Mouse (Mus musculus): ENCODE results near the gene Usp50. TPM values are rescaled to one million over a fixed set of nuclear protein-coding genes. Genes with fewer than 3 reads are reported as not detected.

Usp50 gene
- total and polyA plus RNA-seq, 3 experiments = 0.37 to 3.2 (median 0.89) TPM

DNA sequence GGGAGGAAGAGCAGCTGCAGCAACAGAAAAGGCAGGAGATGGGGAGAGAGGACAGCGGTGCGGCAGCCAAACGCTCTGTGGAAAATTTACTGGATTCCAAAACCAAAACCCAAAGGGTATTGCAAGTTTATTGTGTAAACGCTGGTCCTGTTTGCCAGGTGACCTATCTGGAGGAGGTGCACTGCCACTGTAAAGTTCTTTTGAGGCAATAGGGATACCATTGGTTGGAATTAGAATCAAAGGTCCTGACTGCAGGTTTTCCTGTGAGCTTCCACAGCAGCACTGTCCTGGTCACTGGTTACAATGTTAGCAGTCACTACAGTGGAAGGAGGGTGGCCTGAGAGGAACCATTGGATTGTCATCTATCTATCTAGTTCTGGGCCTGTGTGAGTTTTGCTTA is 54.1 kb downstream of the Usp50 start:
- Histone ChIP-seq H3K27me3 (replicated peaks) (no peaks in the 10 kb centered on the region), H3K9ac (ENCODE audit: insufficient read depth, low read depth) (no peak overlapping the region), H3K9me3 (replicated peaks; ENCODE audit: low read length) (no peaks in the 10 kb centered on the region), H3K79me2 (replicated peaks; ENCODE audit: control insufficient read depth, extremely low read depth, insufficient read depth, poor library complexity, severe bottlenecking) (no peaks in the 10 kb centered on the region), H3K27ac (ENCODE audit: insufficient read depth, low read depth) (no peak overlapping the region), H3K4me3 (replicated peaks in 1 of 3; ENCODE audit: low read depth in 2 of 3, low read length in 2 of 3, poor library complexity in 1 of 3) (no peak overlapping the region), H3K4me1 (ENCODE audit: control insufficient read depth in 1 of 2, insufficient read depth in 2 of 2) (no peaks in the 10 kb centered on the region), H3K36me3 (replicated peaks in 1 of 2; ENCODE audit: control insufficient read depth in 1 of 2, insufficient read depth in 1 of 2, low read length in 1 of 2) (peaks cover 29 to 84% of the 10 kb centered on the region in 2 experiments), H3K4me2 (ENCODE audit: insufficient read depth, low read depth, poor library complexity, severe bottlenecking) (no peak overlapping the region)
- in situ Hi-C loops (cut with MboI; ENCODE audit: low pct_ligation_motif_present, low pct_unique_long_range_greater_than_20kb, low sequenced_read_pairs) = no loop called here
- dilution Hi-C loops (cut with MboI; ENCODE audit: extremely low pct_ligation_motif_present, extremely low pct_unique_long_range_greater_than_20kb, low sequenced_read_pairs) = no loop called here
- TF ChIP-seq TBP (conservative IDR thresholded peaks at IDR 0.05; ENCODE audit: low read depth, low read length) (no peak), GABPA (IDR thresholded peaks at IDR 0.05; ENCODE audit: insufficient replicate concordance, low read depth, low read length) (no peak), RAD21 (IDR thresholded peaks at IDR 0.05; ENCODE audit: low read depth, low read length) (no peak), PAX5 (IDR thresholded peaks at IDR 0.05; ENCODE audit: low read length) (no peak), CTCF (conservative IDR thresholded peaks at IDR 0.05 in 1 of 2, IDR thresholded peaks at IDR 0.05 in 1 of 2; ENCODE audit: low read depth in 2 of 2, low read length in 2 of 2) (no peak), MXI1 (IDR thresholded peaks at IDR 0.05; ENCODE audit: low read depth, low read length) (no peak), E2F4 (IDR thresholded peaks at IDR 0.05; ENCODE audit: insufficient replicate concordance, low read depth, low read length) (no peak), POLR2A (IDR thresholded peaks at IDR 0.05; ENCODE audit: low read depth, low read length) (no peak), USF1 (IDR thresholded peaks at IDR 0.05; ENCODE audit: low read depth, low read length) (no peak), USF2 (conservative IDR thresholded peaks at IDR 0.05; ENCODE audit: low read depth, low read length) (no peak), ZNF384 (IDR thresholded peaks at IDR 0.05; ENCODE audit: low read depth, low read length) (no peak), POLR2AphosphoS2 (IDR thresholded peaks at IDR 0.05; ENCODE audit: low read depth, low read length) (no peak), CHD1 (IDR thresholded peaks at IDR 0.05; ENCODE audit: low read depth, low read length) (no peak), UBTF (IDR thresholded peaks at IDR 0.05; ENCODE audit: low read depth, low read length) (no peak), BHLHE40 (IDR thresholded peaks at IDR 0.05; ENCODE audit: low read depth, low read length) (no peak), MEF2A (IDR thresholded peaks at IDR 0.05; ENCODE audit: borderline replicate concordance, low read depth, low read length) (no peak), EP300 (IDR thresholded peaks at IDR 0.05; ENCODE audit: low read length) (no peak), IRF4 (IDR thresholded peaks at IDR 0.05; ENCODE audit: low read depth, low read length) (no peak), MAX (IDR thresholded peaks at IDR 0.05; ENCODE audit: low read length) (no peak)
- DNase-seq (ENCODE audit: extremely low read depth) = no peak

DNA sequence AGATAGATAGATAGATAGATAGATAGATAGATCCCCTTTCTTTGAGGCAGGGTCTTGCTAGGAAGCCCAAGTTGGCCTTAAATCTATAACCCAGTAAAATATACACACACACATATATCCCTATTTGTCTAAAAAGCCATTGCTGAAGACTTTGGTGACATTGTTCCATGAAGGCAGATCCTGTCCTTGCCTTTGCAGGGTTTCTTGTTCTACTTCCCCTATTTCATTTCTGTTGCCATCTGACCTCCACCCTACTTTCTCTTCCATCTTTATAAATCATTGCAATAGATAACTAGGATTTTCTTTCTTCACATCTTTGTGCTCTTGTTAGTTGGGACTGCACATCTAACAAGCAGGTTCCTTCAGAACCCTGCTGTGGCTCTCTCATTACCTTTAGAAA is 70.3 kb downstream of the Usp50 start:
- Histone ChIP-seq H3K27me3 (replicated peaks) (no peaks in the 10 kb centered on the region), H3K79me2 (replicated peaks; ENCODE audit: control insufficient read depth, extremely low read depth, insufficient read depth, poor library complexity, severe bottlenecking) (peaks cover 18% of the 10 kb centered on the region), H3K4me2 (ENCODE audit: insufficient read depth, low read depth, poor library complexity, severe bottlenecking) (no peak overlapping the region), H3K4me1 (ENCODE audit: control insufficient read depth in 1 of 2, insufficient read depth in 2 of 2) (peaks cover 0 to 21% of the 10 kb centered on the region in 2 experiments; a peak in 2 of 4 replicates), H3K4me3 (replicated peaks in 1 of 3; ENCODE audit: low read depth in 2 of 3, low read length in 2 of 3, poor library complexity in 1 of 3) (no peak overlapping the region), H3K9me3 (replicated peaks; ENCODE audit: low read length) (no peaks in the 10 kb centered on the region), H3K36me3 (replicated peaks in 1 of 2; ENCODE audit: control insufficient read depth in 1 of 2, insufficient read depth in 1 of 2, low read length in 1 of 2) (peaks cover 7 to 40% of the 10 kb centered on the region in 2 experiments), H3K27ac (ENCODE audit: insufficient read depth, low read depth) (no peak overlapping the region), H3K9ac (ENCODE audit: insufficient read depth, low read depth) (no peak overlapping the region)
- TF ChIP-seq NRF1 (IDR thresholded peaks at IDR 0.05; ENCODE audit: low read depth, low read length) (no peak), ETS1 (conservative IDR thresholded peaks at IDR 0.05; ENCODE audit: low read depth, low read length) (no peak)
- dilution Hi-C loops (cut with MboI; ENCODE audit: extremely low pct_ligation_motif_present, extremely low pct_unique_long_range_greater_than_20kb, low sequenced_read_pairs) = no loop called here
- no peak for DNase-seq (ENCODE audit: extremely low read depth)
- in situ Hi-C loops (cut with MboI; ENCODE audit: low pct_ligation_motif_present, low pct_unique_long_range_greater_than_20kb, low sequenced_read_pairs) = no loop called here
